Mouse (Mus musculus) layer of hippocampus, adult 2 months (tissue): ENCODE data around the gene Atp1a1. TPM values are rescaled to one million over a fixed set of nuclear protein-coding genes. Genes with fewer than 3 reads are reported as not detected.
A peak's percentile ranks its signal among the peaks of the same experiment; 100 is the strongest.

Experiments
- DNase-seq, 2 experiments: peaks; one replicate each; pipeline ENCODE4 v3.0.0; 2022; ENCODE audit warnings: low spot score in 2 of 2
- H3K27ac ChIP-seq: fragments of 200-600 bp; 2 replicates; pipeline ENCODE4 v1.8.1; 2022
- H3K4me3 ChIP-seq: fragments of 200-600 bp; 2 replicates; pipeline ENCODE4 v1.8.1; 2022; ENCODE audit warnings: mild to moderate bottlenecking
- CTCF ChIP-seq: fragments of 200-600 bp; conservative IDR thresholded peaks from 2 replicates; pipeline ENCODE4 v1.8.1; 2022; ENCODE audit warnings: antibody characterized with exemption, mild to moderate bottlenecking, moderate library complexity
- total RNA-seq, 2 experiments: library from RNA; stranded (reverse); gene quantifications; 2 replicates each; pipeline ENCODE4 v1.2.3; 2021

Gene Atp1a1
- total RNA-seq, 2 experiments from 2014 or later, result 476 to 506 TPM

DNA sequence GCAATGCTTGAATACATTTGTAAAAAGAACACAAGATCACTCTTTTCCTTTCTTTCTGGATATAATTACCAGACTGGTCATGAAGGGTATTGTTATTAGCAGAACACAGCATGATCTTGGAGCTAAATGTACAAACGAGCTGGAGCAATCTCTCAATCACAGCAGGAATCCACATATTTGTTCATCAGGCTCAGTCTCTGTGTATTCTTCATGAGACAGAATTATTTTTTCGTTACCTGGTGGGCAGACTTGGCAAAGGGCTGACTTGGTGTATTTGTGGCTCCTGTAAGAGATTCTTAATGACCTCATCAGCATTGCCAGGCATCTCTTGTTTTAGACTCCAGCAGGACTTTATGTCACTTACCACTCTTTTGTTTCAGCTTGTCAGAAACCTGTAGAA, 31.6 kb upstream of the Atp1a1 start:
- DNase-seq, result no peak
- Histone ChIP-seq H3K27ac (no peak overlapping the region), H3K4me3 (no peak overlapping the region)
- TF ChIP-seq CTCF, result no peak

DNA sequence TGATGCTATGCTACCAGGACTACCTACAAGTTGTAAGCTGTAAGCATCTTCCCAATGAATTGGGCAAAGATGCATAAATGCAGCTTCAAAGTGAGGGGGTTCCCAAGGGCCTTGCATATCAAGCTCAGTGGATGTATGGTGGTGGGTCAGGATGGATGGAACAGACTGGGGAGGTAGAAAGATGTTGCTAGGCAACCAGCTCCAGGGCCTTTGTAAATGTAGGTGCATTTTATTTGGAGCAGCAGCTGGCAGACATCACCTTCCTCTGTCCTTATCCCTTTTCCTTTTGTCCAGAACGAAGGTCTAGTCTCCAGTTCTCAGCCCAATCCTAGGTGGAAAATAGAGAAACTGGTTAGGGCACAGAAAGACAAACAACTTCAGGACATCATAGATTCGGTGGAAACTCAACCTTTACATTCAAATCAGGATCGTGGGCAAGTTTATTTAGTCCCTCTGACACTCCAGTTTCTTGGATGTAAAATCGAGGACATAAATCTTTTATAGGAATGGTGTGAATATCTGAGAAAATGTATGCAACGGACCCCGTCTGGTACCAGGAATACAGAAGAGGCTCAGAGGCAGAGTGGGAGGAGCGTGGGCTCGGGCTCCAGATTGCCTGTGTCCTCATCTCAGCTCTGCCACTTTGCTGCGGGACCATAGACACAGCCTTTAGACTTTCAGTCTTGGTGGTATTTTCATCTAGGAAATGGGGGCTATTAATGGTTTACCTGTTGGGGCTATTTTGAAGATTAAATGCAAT, 29.8 kb upstream of the Atp1a1 start:
- DNase-seq, result peak; percentile 13 to 40
- Histone ChIP-seq H3K4me3 (no peak overlapping the region), H3K27ac (no peak overlapping the region)
- TF ChIP-seq CTCF, result no peak

DNA sequence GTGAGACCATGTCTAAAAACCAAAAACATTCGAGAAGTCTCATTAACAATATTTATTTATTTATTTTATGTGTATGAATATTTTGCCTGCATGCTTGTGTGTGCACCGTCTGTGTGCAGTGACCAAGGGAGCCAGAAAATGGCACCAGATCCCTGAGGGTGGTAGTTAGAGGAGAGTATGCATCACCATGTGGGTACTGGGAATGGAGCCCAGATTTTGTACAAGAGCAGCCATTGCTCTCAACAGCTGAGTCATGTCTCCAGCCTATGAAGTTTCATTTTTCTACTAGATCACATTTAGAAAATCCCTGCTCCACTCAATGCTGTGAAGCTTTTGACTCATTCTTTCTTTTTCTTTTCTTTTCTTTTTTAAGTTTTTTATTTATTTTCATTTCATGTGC, 23.8 kb upstream of the Atp1a1 start:
- H3K27ac ChIP-seq, result 0 out of 2 replicates have a peak overlapping the region, but pooled peaks have one; percentile 23
- TF ChIP-seq CTCF, result no peak
- H3K4me3 ChIP-seq, result no peak overlapping the region
- peak; percentile 35 to 65 for DNase-seq

DNA sequence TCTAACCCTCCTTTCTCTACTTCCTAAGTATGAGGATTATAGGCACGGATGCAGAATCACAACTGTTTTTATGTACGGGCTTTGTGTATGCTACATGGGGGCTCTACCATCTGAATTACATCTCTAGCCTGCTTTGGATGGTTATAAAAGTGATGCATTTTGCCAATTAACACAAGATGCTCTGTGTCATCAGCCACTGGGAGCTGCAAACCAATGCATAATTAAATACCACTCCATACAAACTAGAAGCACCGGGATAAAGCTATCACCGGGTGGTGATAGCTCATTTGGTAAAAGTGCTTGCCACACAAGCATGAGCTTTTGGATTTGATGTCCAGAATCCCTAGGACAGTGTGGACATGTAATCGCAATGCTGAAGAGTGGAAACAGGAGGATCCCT, 19.8 kb upstream of the Atp1a1 start:
- no peak for DNase-seq

DNA sequence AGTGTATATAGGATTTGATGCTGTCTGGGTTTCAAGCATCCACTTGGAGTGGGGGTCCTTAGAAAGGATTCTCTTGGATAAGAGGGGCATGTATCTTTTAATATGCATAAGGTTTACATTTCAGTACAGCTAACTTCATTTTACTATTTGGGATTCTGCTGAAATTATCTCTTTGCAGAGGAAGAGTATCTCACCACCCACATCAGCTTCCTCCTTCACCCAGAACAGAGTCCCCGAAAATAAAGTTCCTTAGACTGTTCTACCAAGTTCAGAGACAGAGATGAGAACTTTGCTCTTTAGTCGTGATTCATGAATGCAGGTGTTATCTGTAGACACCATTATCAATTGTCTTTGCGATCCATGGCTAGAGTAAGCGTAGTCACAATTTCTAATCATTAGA, 14.5 kb upstream of the Atp1a1 start:
- DNase-seq, result no peak
- no peak for TF ChIP-seq CTCF
- H3K27ac ChIP-seq, result no peak overlapping the region
- H3K4me3 ChIP-seq, result no peak overlapping the region

More for the DNA sequence above, 19.8 kb upstream of the Atp1a1 start:
- Histone ChIP-seq H3K4me3 (no peak overlapping the region), H3K27ac (peak overlapping the region; percentile 43; the same call in 1 of the 2 replicates)
- no peak for TF ChIP-seq CTCF

DNA sequence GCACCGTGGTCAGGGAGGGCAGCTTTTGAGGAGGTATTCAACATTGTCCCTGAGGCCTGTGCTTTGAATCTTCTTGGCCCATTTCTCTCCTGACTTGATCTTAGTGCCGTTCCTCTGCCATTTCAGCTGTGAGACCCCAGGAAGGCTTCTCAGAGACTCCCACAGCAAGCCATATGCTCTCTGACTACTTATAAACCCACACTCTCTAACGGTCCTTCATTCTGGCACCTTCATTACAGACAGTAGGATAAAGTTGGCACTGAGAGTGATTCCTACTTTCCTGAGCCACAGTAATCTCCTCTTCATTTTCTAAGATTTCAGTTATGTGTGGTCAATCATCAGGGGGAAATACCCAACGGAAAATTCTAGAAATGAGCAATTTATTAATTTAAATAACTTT, 14.0 kb upstream of the Atp1a1 start:
- H3K27ac ChIP-seq, result no peak overlapping the region
- no peak for TF ChIP-seq CTCF
- no peak overlapping the region for H3K4me3 ChIP-seq
- no peak for DNase-seq

DNA sequence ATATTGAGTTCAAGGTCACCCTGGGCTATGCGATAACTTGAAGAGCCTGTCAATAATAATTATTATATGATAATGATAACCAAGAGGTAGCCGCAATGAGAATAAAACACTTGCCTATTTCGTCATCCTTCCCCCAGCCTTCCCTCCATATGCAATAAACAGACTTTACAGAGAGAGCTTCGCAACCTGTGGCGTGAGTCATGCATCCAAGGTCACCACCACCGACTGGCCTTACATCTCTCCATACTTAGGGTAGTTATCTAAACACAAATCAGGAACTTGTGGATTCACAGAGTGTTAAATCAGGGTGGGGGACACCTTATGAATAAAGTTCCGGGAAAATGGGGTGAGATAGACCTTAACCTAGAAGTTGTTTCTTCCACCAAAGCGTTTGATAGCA, 13.0 kb upstream of the Atp1a1 start:
- no peak for TF ChIP-seq CTCF
- DNase-seq, result no peak
- Histone ChIP-seq H3K27ac (no peak overlapping the region), H3K4me3 (no peak overlapping the region)

DNA sequence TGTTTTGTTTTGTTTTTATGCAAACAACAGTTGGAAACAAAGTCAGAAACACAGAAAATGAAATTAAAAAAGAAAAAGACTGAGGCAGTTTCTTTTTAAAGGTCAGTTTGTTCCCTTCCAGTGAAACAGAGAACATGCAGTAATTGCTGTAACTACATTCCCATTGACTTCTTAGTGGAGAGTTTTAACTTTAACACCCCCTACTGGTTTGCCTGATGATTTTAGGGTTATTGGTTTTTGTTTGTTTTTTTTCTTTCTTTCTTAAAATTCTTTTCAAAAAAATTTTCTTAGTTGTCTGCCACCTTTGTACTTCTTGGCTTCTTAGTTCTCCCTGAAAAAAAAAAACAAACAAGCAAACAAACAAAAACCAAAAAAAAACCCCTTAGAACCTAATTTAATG, 12.5 kb upstream of the Atp1a1 start:
- Histone ChIP-seq H3K4me3 (no peak overlapping the region), H3K27ac (no peak overlapping the region)
- peak; percentile 71 for TF ChIP-seq CTCF
- DNase-seq, result no peak

DNA sequence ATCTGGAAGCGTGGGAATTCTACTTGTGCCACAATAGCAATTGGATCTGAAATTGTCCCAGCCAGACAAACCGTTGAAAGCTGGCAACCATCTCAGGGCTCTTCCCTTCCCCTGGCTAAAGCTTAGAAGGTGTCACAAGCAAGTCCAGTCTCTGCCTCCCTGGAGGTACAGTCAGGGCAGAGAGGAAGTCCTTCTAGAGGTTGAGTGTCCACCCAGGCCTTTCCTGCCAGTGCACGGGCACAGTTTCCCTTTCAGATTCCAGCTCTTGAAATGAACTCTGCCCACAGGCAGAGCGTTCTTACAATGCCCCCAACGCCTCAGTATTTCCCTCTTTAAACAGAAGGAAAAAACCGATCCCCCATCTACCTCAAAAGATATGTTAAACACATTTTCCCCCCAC, 11.4 kb upstream of the Atp1a1 start:
- no peak for DNase-seq
- TF ChIP-seq CTCF, result no peak
- no peak overlapping the region for H3K4me3 ChIP-seq

DNA sequence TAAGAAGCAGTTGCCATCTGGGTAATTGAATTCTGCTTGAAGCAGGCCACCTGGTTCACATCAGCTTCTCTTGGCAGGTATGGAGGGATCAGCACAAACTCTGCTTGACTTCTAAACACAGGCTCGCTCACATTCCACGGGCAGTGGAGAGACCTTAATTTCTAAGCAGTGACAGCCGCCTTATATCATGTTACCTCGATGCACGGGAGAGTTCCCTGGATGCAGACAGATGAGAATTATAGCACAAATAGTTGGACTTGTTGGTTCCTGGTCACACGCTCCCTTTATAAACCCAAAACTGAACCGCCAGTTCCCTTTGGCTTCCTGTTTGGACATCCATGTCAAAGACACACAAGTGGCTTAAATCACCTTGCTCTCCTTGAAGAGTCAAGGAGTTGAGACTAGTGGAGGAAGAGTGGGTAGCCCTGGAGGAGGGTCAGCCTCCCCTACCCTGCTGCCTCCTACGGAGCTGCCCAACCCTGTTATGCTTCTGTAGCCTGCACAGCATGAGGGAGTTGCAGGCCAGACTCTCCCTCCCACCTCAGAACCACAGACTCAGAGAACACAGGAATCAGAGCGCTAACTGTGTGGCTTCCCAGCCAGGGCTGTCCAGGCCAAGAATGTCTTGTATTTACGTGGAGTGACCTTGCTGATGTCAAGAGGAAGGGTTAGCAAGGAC, 7.5 kb upstream of the Atp1a1 start:
- Histone ChIP-seq H3K27ac (no peak overlapping the region), H3K4me3 (no peak overlapping the region)
- TF ChIP-seq CTCF, result no peak
- no peak for DNase-seq

More for the DNA sequence above, 11.4 kb upstream of the Atp1a1 start:
- H3K27ac ChIP-seq, result no peak overlapping the region

DNA sequence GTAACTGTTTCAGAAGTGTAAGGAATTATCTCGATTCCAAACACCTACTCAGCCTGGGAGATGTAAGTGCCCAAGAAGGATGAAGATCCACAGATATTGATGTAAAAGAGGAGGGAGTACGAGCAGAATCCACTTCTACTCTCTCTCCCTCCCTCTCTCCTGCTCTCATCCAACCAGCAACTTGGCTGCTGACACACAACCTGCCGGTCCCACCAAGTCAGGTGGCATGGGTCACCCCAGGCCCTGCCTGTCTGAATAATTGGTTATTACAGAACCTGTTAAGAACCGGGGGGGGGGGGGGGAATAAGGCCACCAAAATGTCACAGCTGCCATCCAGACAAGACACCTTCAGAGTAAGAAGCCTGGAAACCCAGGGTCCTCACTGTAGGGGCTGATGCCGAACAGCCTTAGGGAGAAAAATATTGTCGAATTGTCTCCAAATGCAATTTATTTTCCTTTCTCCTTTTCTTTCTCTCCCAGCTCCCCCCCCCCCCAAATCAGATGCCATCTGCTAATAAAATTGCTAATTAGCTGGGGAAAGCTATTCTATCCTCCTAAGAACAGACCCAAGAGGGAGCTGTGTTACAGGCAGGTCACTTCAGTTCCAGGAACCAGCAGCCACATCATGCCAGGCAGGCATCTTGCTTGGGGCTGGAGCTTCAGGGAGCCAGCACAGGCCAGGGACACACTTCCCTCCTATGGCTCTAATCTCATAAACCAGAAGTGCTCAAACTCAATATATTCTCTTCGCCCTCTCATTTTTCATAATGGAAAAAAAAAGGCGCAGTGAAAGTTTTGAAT, 6.7 kb upstream of the Atp1a1 start:
- 0 out of 2 replicates have a peak, but pooled peaks have one; percentile 9 for TF ChIP-seq CTCF
- Histone ChIP-seq H3K4me3 (no peak overlapping the region), H3K27ac (peak overlapping the region; percentile 20; the same call in 1 of the 2 replicates)
- DNase-seq, result no peak

DNA sequence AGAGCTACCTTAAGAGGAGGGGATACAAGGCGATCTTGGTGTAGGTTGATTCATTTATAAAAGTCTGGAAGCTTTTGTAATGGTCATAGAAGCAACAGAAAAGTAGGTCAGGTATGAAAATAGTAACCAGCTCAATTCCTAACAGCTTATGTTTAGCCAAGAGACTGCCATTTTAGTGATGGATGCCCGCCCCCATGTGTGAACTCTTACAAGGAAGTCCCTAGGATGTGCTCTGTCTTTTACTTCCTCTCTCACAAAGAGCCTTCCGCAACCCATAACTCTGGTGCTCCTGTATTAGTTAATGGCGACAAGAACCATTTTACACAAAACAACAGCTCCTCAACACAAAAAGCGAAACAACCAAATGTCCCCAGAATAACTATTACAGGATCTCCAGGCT, 4.8 kb upstream of the Atp1a1 start:
- H3K27ac ChIP-seq, result no peak overlapping the region
- no peak for DNase-seq

DNA sequence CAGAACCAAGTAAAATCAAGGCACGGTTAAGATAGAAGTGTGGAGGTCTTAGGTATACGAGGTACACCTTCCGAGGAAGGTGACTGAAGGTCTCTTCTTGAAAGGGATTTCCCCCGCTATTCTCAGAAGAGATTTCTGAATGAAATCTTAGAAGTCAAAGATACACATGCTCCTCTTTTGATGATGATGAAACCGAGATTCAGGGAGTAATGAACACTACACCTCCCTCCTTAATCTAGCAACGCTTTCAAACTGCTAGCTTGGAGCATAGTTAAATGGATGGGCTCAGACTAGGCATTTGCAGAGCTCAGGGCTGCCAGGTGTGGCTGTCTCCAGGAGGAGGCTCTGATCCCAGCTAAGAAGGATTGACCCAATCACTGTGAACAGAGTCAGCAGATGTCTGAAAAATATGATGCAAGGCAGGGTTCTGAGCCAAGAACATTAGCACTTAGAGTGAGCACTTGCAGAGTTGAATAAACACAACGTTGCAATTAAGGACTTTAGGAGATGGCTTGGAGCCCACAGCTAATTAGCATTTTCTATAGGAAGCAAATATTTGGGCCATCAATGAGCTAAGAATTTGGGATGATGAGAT, 2.5 kb upstream of the Atp1a1 start:
- no peak overlapping the region for H3K4me3 ChIP-seq
- DNase-seq, result no peak
- H3K27ac ChIP-seq, result no peak overlapping the region
- TF ChIP-seq CTCF, result no peak

More for the DNA sequence above, 4.8 kb upstream of the Atp1a1 start:
- no peak overlapping the region for H3K4me3 ChIP-seq
- no peak for TF ChIP-seq CTCF
